Mouse (Mus musculus): ENCODE measurements at regions not wholly inside any gene's neighbourhood (a gene's known extent, or its start where the extent isn't known, plus 50 kb on each side); places are given as distances from the start of the nearest gene placed in this dataset.

DNA sequence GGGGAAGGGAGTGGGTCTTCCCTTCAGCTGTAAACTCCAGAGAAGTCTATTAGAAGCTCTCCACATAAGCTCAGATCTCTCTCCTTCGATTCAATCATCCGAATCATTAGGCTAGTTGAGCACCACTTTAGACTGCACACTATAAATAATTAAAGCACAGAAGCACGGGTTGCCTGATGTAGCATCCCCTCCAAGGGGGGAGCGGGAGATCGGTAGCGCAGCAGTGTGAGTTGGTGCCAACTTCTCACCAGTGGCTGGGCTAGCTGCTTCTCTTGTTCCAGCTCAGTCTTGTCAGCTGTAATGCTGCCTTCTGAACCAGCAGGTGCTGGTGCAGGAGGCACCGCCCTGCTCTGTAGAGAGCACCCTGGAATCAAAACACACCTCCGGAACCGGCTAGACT, 78.6 kb downstream of the A830031A19Rik start:
- ATAC-seq (replicated peaks; ENCODE audit: low FRiP score, low TSS enrichment, poor library complexity, severe bottlenecking): no peak

DNA sequence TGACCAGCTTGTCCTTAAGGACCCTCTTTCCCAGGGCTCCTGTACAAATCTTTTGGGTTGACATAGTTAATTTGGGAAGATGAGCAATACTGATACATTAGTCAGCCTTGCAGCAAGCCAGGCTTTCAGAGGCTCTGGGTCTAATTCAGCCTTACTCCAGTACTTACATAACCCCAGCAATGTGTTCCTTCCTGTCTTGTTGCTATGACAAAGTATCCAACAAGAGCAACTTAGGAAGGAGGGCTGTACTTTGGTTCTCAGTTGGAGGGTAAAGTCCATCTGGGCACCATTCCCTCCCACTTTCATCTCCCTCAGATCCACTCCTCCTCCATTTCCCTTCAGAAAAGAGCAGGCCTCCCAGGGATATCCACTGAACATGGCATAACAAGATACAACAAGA, 80.7 kb downstream of the A830031A19Rik start:
- no peak for ATAC-seq (replicated peaks; ENCODE audit: low FRiP score, low TSS enrichment, poor library complexity, severe bottlenecking)

DNA sequence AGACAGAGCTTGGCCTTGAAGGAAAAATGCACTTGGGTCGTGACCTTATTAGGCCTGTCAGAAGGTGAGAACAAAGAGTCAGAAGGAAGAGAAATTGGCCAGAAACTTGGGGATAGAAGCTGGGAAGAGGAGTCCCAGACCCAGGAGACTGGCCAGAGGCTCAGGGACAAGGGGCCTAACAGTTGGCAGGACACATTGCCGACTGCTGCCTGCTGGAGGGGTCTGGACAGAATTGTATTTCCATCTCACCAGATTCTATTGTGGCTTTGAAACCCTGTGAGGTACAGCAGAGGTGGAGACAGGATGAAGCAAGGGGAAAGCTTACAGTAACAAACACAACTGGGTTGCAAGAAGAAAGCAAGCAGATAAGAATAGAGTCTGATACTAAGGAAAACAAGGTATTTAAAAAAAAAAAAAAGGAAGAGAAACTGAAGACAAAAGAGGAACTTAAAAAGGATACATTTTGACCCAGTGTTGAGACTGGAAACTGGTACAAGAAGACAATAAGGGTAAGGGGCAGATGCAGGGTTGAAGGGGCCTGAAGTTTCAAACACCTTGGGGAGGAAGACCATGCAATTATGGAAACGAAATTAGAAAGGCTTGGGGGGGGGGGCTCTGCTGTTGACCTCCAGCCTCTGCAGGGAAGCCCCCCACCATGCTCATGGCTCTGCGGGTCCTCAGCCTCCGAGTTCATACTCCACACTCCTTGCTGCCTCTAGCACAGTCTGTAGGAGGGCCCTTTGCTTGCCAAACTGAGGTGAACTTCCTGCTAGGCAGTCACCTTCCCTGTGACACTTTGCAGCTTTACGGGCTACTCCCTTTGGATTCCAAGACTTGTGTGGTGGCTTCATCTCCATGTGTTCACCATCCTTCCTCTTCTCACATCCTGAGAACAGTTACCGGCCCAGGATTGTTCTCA, 87.1 kb downstream of the A830031A19Rik start:
- ATAC-seq (replicated peaks; ENCODE audit: low FRiP score, low TSS enrichment, poor library complexity, severe bottlenecking): no peak

DNA sequence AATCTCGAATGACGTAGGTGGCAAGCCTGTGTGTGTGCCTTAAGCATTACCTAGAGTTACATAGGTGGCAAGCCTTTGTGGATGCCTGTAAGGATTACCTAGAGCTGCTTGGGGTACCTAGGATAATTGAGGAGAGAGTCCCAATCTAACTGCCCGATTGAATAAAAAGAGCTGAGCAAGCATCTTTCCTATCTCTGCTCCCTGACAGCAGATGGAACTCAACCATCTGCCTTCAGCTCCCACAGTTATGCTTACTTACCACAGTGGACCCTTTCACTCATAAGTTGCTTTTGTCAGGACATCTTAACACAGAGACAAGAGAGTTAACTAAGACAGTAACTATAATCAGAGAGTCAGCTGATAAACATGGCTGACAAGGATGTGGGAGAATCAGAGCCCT, 89.6 kb downstream of the A830031A19Rik start:
- ATAC-seq (replicated peaks; ENCODE audit: low FRiP score, low TSS enrichment, poor library complexity, severe bottlenecking): no peak

DNA sequence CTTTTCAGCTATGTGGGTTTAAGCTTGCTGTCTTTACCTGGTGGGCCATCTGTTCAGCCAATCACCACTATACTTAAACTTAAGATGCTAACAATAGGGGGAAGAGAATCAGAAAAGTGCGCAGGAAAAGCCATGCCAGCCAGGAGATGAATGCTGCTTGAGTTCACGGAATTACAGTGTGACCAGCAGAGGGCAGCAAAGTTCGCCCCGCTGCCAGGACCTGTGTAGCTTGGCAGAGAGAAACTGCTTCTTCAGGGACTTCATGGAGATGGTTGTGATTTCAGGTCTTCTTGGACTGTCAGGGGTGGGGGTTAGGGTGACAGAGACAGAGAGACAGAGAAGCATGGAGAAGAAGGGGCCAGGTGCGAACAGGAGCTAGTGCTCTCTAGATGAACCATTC, 84.3 kb upstream of the Papolg start:
- ATAC-seq (replicated peaks; ENCODE audit: low FRiP score, low TSS enrichment, poor library complexity, severe bottlenecking): peak; percentile 87

DNA sequence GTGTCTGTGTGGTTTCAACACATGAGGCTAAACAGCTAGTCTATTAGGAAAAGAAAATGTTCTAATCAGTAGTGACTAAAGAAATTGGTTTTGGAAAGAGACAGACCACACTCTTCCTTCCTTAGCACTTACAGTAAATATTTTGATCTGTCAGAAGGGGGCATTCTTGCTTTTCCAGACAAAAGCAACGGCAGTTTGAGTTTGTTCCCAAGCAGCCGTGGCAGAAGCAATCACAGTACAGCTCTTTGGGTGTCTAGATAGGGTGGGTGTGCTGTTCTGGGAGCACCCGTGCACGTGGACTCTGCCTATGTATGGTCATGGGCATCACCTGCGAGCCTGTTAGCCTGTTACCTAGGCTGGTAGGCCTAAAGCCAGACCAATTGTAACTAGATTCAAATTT, 83.2 kb upstream of the Papolg start:
- no peak for ATAC-seq (replicated peaks; ENCODE audit: low FRiP score, low TSS enrichment, poor library complexity, severe bottlenecking)

DNA sequence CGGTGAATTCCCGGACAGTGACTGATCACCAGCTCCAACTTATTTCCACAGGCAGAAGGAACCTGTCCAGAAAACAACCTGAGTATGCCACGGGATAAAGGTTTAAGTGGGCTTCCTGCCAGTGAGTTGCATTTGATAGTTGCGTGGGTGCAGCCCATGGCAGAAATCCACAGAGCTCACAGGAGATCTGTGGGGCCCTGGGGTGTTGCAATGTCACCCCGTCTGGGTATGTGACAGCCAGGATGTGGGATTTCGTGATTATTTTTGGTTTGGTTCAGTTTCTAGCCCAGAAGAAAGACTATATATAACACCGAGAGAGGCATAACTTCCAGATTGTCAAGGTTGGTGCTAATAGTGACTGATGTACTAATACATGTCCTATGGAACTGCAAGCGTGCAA, 82.0 kb upstream of the Papolg start:
- ATAC-seq (replicated peaks; ENCODE audit: low FRiP score, low TSS enrichment, poor library complexity, severe bottlenecking): no peak

DNA sequence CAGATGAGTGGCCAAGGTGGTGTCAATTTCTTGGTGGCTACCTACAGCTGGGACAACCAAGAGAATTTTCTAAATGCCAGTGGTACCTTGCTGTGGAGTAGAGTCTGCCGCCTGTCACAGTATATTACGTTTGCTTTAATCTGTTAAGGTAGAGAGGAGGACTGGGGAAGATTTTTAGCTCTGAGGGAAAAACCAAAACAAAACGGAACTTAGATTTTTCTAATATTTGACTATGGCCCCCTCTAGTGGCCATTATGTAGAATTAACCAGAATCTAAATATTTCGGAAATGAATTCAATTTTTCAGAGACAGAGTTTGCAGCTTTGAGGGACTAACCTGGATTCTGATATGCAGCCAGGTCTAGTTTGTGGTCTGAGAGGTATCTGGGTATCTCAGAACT, 59.3 kb upstream of the Papolg start:
- ATAC-seq (replicated peaks; ENCODE audit: low FRiP score, low TSS enrichment, poor library complexity, severe bottlenecking): no peak

DNA sequence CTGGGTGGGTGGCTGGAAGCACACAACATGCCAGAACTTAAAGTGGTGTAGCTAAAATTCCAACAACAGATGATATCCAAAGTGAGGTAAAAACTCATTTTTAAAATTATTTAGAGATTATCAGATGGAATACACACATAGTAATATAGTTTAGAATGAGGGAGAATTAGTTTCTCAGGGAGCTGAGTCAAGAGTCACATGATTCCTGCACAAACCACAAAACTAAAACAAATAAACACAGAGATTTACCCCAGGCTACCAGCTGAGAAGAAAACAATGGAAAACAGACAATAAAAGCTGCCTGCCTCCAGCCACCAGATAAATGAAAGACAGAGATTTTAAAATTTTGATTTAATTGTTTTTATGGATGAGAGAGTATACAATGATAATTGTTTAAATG, 50.9 kb upstream of the Papolg start:
- no peak for ATAC-seq (replicated peaks; ENCODE audit: low FRiP score, low TSS enrichment, poor library complexity, severe bottlenecking)

Measured in megakaryocyte-erythroid progenitor cell, adult 5-6 weeks (primary cell).